Mouse (Mus musculus): Measurements from ENCODE around the gene Psrc1. TPM values are rescaled to one million over a fixed set of nuclear protein-coding genes. Genes with fewer than 3 reads are reported as not detected.

Gene Psrc1
- 0.35 and 1.7 TPM in 2 replicates for total RNA-seq (2017)

- ATAC-seq (ENCODE audit: extremely low read depth, insufficient number of reproducible peaks, low FRiP score, poor library complexity, severe bottlenecking): peak; percentile 21; the same call in 1 of the 2 replicates
Measured at GRCm38 (mm10) chr3:108383485-108384354, at the start of gene Psrc1. TSS of gene Psrc1 (plus strand) at chr3:108383839.

GRCm38 (mm10) chr3:108336878-108337277, 46.8 kb upstream of the Psrc1 start:
- ATAC-seq (ENCODE audit: extremely low read depth, insufficient number of reproducible peaks, low FRiP score, poor library complexity, severe bottlenecking): no peak

GRCm38 (mm10) chr3:108341040-108341439, 42.6 kb upstream of the Psrc1 start:
- ATAC-seq (ENCODE audit: extremely low read depth, insufficient number of reproducible peaks, low FRiP score, poor library complexity, severe bottlenecking): no peak

- ATAC-seq (ENCODE audit: extremely low read depth, insufficient number of reproducible peaks, low FRiP score, poor library complexity, severe bottlenecking): no peak
Measured at GRCm38 (mm10) chr3:108342185-108342584, 41.5 kb upstream of the Psrc1 start.

- no peak for ATAC-seq (ENCODE audit: extremely low read depth, insufficient number of reproducible peaks, low FRiP score, poor library complexity, severe bottlenecking)
Measured at GRCm38 (mm10) chr3:108345855-108346254, 37.8 kb upstream of the Psrc1 start.

- ATAC-seq (ENCODE audit: extremely low read depth, insufficient number of reproducible peaks, low FRiP score, poor library complexity, severe bottlenecking): no peak
Measured at GRCm38 (mm10) chr3:108348376-108348775, 35.3 kb upstream of the Psrc1 start.

GRCm38 (mm10) chr3:108355245-108355644, 28.4 kb upstream of the Psrc1 start:
- ATAC-seq (ENCODE audit: extremely low read depth, insufficient number of reproducible peaks, low FRiP score, poor library complexity, severe bottlenecking): no peak

- no peak for ATAC-seq (ENCODE audit: extremely low read depth, insufficient number of reproducible peaks, low FRiP score, poor library complexity, severe bottlenecking)
Measured at GRCm38 (mm10) chr3:108357051-108357450, 26.6 kb upstream of the Psrc1 start.

- ATAC-seq (ENCODE audit: extremely low read depth, insufficient number of reproducible peaks, low FRiP score, poor library complexity, severe bottlenecking): no peak
Measured at GRCm38 (mm10) chr3:108358445-108358844, 25.2 kb upstream of the Psrc1 start.

GRCm38 (mm10) chr3:108360894-108361293, 22.7 kb upstream of the Psrc1 start:
- ATAC-seq (ENCODE audit: extremely low read depth, insufficient number of reproducible peaks, low FRiP score, poor library complexity, severe bottlenecking): no peak

GRCm38 (mm10) chr3:108363626-108364025, 20.0 kb upstream of the Psrc1 start:
- no peak for ATAC-seq (ENCODE audit: extremely low read depth, insufficient number of reproducible peaks, low FRiP score, poor library complexity, severe bottlenecking)

GRCm38 (mm10) chr3:108364270-108364995, 19.2 kb upstream of the Psrc1 start, which contains the start of gene Mybphl:
TSS of gene Mybphl (plus strand) at chr3:108364911.
- no peak for ATAC-seq (ENCODE audit: extremely low read depth, insufficient number of reproducible peaks, low FRiP score, poor library complexity, severe bottlenecking)

GRCm38 (mm10) chr3:108367173-108367572, 16.5 kb upstream of the Psrc1 start:
- ATAC-seq (ENCODE audit: extremely low read depth, insufficient number of reproducible peaks, low FRiP score, poor library complexity, severe bottlenecking): no peak

GRCm38 (mm10) chr3:108367828-108368227, 15.8 kb upstream of the Psrc1 start:
- no peak for ATAC-seq (ENCODE audit: extremely low read depth, insufficient number of reproducible peaks, low FRiP score, poor library complexity, severe bottlenecking)

- ATAC-seq (ENCODE audit: extremely low read depth, insufficient number of reproducible peaks, low FRiP score, poor library complexity, severe bottlenecking): no peak
Measured at GRCm38 (mm10) chr3:108368721-108369120, 14.9 kb upstream of the Psrc1 start.

- no peak for ATAC-seq (ENCODE audit: extremely low read depth, insufficient number of reproducible peaks, low FRiP score, poor library complexity, severe bottlenecking)
Measured at GRCm38 (mm10) chr3:108372274-108372673, 11.4 kb upstream of the Psrc1 start.

- no peak for ATAC-seq (ENCODE audit: extremely low read depth, insufficient number of reproducible peaks, low FRiP score, poor library complexity, severe bottlenecking)
Measured at GRCm38 (mm10) chr3:108372691-108373090, 10.9 kb upstream of the Psrc1 start.

GRCm38 (mm10) chr3:108378875-108379663, 4.6 kb upstream of the Psrc1 start:
- ATAC-seq (ENCODE audit: extremely low read depth, insufficient number of reproducible peaks, low FRiP score, poor library complexity, severe bottlenecking): no peak

GRCm38 (mm10) chr3:108380695-108381094, 2.9 kb upstream of the Psrc1 start:
- ATAC-seq (ENCODE audit: extremely low read depth, insufficient number of reproducible peaks, low FRiP score, poor library complexity, severe bottlenecking): no peak

Data from neutrophil, adult 5-6 weeks (primary cell).